Mouse (Mus musculus) ES-Bruce4 (cell line): Measurements from ENCODE around the gene 4930519G04Rik.

ENCODE experiments used
- CTCF ChIP-seq: IDR thresholded peaks from one replicate; pipeline ENCODE4 v1.8.1; 2011; ENCODE audit warnings: low read depth, low read length
- POLR2A ChIP-seq: IDR thresholded peaks from one replicate; pipeline ENCODE4 v1.8.1; 2011; ENCODE audit warnings: low read length; ENCODE audit not compliant: insufficient read depth

- TF ChIP-seq CTCF (no peak), POLR2A (no peak)
These were observed 11.3 kb downstream of the 4930519G04Rik start for GRCm38 (mm10) chr5:114864813-114865212.
